8 mouse cellular contexts compared by ENCODE assay signal in the genomic region with DNA sequence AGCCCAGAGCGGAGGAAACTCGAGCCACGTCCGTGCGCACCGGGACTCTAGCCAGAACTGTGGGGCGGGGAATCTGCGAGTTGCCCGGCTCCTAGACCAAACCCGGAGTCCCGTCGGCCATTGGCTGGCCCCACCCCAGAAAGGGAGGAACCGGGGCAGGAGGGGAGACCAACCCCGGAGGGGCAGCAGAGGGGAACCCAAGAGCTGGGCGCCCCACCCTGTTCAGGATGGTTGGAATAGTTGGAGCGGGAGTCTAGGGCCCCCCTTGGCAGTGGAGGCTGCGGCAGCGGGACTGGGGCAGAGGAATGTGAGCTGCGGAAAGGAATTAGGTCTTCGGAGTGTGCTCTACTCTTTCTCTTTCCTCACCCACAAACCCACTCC. TPM values are rescaled to one million over a fixed set of nuclear protein-coding genes. Genes with fewer than 3 reads are reported as not detected.
DNase-seq lines count a peak whose midpoint lies in the region; ATAC-seq and TF ChIP-seq lines count a peak whose summit lies in the region.

A gene (minus strand): TSS at position 331 of the 381 bp plus-strand sequence.

- H3K36me3 ChIP-seq in forebrain, postnatal 0 days (ENCODE audit: insufficient read depth), result no peaks in the 10 kb centered on the region
- H3K36me3 ChIP-seq in lung, postnatal 0 days (ENCODE audit: insufficient read depth, low read length), result no peaks in the 10 kb centered on the region

- H3K4me2 ChIP-seq in forebrain, postnatal 0 days (ENCODE audit: low read depth), result peak within 1 kb of the TSS; percentile 50
- peak within 1 kb of the TSS; percentile 80 for H3K4me2 ChIP-seq in lung, postnatal 0 days (replicated peaks; ENCODE audit: low read depth, low read length)

- TF ChIP-seq EP300 in lung, postnatal 0 days (IDR thresholded peaks at IDR 0.05), result peak; percentile 83

- DNase-seq in NIH3T3 (ENCODE audit: low read depth), result peak; percentile 100
- peak; percentile 59 to 67 for DNase-seq in cerebellum, adult 18-20 months
- DNase-seq in forebrain, postnatal 0 days, result peak; percentile 51
- peak; percentile 100 for DNase-seq in heart, postnatal 4 days
- peak; percentile 69 to 76 for DNase-seq in layer of hippocampus, postnatal 10 days (ENCODE audit: low spot score in 2 of 2)
- DNase-seq in lung, postnatal 0 days (ENCODE audit: low spot score), result peak; percentile 98
- DNase-seq in right cerebral cortex, adult 18-20 months, result peak; percentile 60

- no peak within 1 kb of the TSS for H3K27ac ChIP-seq in forebrain, postnatal 0 days (ENCODE audit: low read depth, low read length)
- H3K27ac ChIP-seq in lung, postnatal 0 days (ENCODE audit: low read length), result peak within 1 kb of the TSS; percentile 99

- H3K9ac ChIP-seq in forebrain, postnatal 0 days, result peak within 1 kb of the TSS; percentile 28; the same call in 1 of the 2 replicates
- H3K9ac ChIP-seq in lung, postnatal 0 days (replicated peaks; ENCODE audit: low read depth), result peak within 1 kb of the TSS; percentile 97

- peak within 1 kb of the TSS; percentile 34 for H3K4me3 ChIP-seq in forebrain, postnatal 0 days (ENCODE audit: low read depth, low read length)
- H3K4me3 ChIP-seq in lung, postnatal 0 days (ENCODE audit: low read depth, low read length), result peak within 1 kb of the TSS; percentile 88

- ATAC-seq in forebrain, postnatal 0 days, result peak; percentile 51
- peak; percentile 94 for ATAC-seq in lung, postnatal 0 days
- no peak for ATAC-seq in erythroid progenitor cell, adult 5-6 weeks (replicated peaks; ENCODE audit: low FRiP score, poor library complexity, severe bottlenecking)

- peaks cover 6% of the 10 kb centered on the region; the same call in 1 of the 2 replicates for H3K4me1 ChIP-seq in forebrain, postnatal 0 days (ENCODE audit: insufficient read depth)
- peaks cover 16% of the 10 kb centered on the region for H3K4me1 ChIP-seq in lung, postnatal 0 days (ENCODE audit: insufficient read depth, low read depth, low read length)

- H3K27me3 ChIP-seq in forebrain, postnatal 0 days (ENCODE audit: insufficient read depth, low read length), result peaks cover 64% of the 10 kb centered on the region
- no peaks in the 10 kb centered on the region for H3K27me3 ChIP-seq in lung, postnatal 0 days (replicated peaks; ENCODE audit: insufficient read depth, low read length)

- no peak for TF ChIP-seq CTCF in forebrain, postnatal 0 days (IDR thresholded peaks at IDR 0.05; ENCODE audit: low read depth)
- peak; percentile 34; the same call in 1 of the 2 replicates for TF ChIP-seq CTCF in lung, postnatal 0 days (IDR thresholded peaks at IDR 0.05)

- 3% methylated on average over 20 of the region's 20 CpGs for WGBS in forebrain, postnatal 0 days
- WGBS in lung, postnatal 0 days, result under 1% methylated on average over 20 of the region's 20 CpGs

- no peaks in the 10 kb centered on the region for H3K9me3 ChIP-seq in forebrain, postnatal 0 days (ENCODE audit: low read length)
- H3K9me3 ChIP-seq in lung, postnatal 0 days (ENCODE audit: low read length), result no peaks in the 10 kb centered on the region

RNA-seq across cellular contexts. Expression of the gene that starts here (rescaled TPM):
- total RNA-seq in forebrain, postnatal 0 days (2014; rRNA removed), result 14.8 and 22.7 TPM in 2 replicates
- 36.7 and 38.3 TPM in 2 replicates for polyA plus RNA-seq in forebrain, postnatal 0 days (2015; fragmentation: Nextera tagmentation; extraction: Ambion mirVana)
- total RNA-seq in heart, postnatal 4 days (2021), result 100 to 1,000 TPM; 479 to 498 TPM
- total RNA-seq in layer of hippocampus, postnatal 10 days (2021), result 10 to 100 TPM; 20.5 to 20.6 TPM
- polyA plus RNA-seq in lung, postnatal 0 days (2015; fragmentation: Nextera tagmentation; extraction: Ambion mirVana), result 692 and 736 TPM in 2 replicates
- total RNA-seq in erythroid progenitor cell, adult 5-6 weeks (2015; ENCODE audit: low replicate concordance), result not detected in 2 replicates
- not detected in 2 replicates for total RNA-seq in erythroid progenitor cell, adult 5-6 weeks (2017; ENCODE audit: low replicate concordance)

Comparison
In these comparisons a context has a peak if more than half of its experiments do, and no peak if none do; other contexts are left out.
1. RNA of the gene that starts here (total RNA-seq): 479 to 498 TPM in heart, postnatal 4 days; 14.8 to 22.7 TPM in forebrain, postnatal 0 days, 20.5 to 20.6 TPM in layer of hippocampus, postnatal 10 days and not detected in erythroid progenitor cell, adult 5-6 weeks; every median in the first group is over 10 times any median in the second.
2. RNA of the gene that starts here (polyA plus RNA-seq): 692 to 736 TPM in lung, postnatal 0 days; 36.7 to 38.3 TPM in forebrain, postnatal 0 days; every median in the first group is over 10 times any median in the second.
3. Peak in every context shown above with its lines, with median percentiles within 50 percentile points of each other: DNase-seq.